Mouse (Mus musculus): Measurements from ENCODE around the gene Gm21497. TPM values are rescaled to one million over a fixed set of nuclear protein-coding genes. Genes with fewer than 3 reads are reported as not detected.
"Not testable (repeated sequence)": the region's sequence is repeated elsewhere in the genome, so short reads cannot be mapped to it uniquely, and the experiment has no call there.

The Gm21497 gene
- not detected for total RNA-seq (2021)
- long read RNA-seq, experiment 1 = 0 reads
- long read RNA-seq, experiment 2 = 0 reads

GRCm38 (mm10) chrY:61646446-61646845 lies at the start of gene Gm21497:
Gene Gm21497, plus strand, starts transcription at chrY:61646746.
- DNase-seq = not testable (repeated sequence)

Data from gastrocnemius, postnatal 25 days (tissue).